Comparison of ENCODE assay signal across 8 mouse cellular contexts in the genomic region with DNA sequence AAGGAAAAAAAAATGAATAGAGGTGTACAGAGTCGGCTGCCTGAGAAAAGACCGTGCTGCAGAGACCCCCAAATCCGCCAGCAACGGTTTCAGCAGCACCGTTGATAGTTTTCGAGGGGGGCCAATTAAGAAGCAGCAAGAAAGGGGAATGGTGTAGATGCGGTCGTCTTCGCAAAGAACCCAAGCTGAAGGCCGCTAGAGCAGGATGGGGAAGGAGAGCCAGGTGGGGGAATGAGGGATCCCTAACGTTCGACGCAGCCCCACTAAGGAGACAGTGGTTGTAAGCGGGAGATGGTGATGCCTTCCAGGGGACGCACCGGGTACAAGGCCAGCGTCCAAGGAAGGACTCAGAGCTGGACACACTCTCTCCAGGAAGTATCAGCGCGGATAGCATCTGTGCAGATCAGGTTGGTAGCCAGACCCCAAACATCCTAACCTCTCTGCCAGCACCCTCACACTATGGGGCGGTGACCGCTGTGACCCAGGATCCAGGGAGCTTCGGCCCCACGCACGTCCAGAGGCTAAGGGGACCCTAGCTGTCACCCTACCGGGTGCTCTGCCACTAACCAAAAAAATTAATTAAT. TPM values are rescaled to one million over a fixed set of nuclear protein-coding genes. Genes with fewer than 3 reads are reported as not detected.
DNase-seq lines count a peak whose midpoint lies in the region; ATAC-seq and TF ChIP-seq lines count a peak whose summit lies in the region.

No protein-coding gene starts in this region.

- 3% methylated on average over 25 of the region's 25 CpGs for WGBS in forebrain, embryonic 16.5 days
- 3% methylated on average over 25 of the region's 25 CpGs for WGBS in midbrain, embryonic 11.5 days

- no peaks in the 10 kb centered on the region for H3K36me3 ChIP-seq in ES-Bruce4 (ENCODE audit: control insufficient read depth, insufficient read depth, low read length, poor library complexity, severe bottlenecking)
- H3K36me3 ChIP-seq in forebrain, embryonic 16.5 days (ENCODE audit: control insufficient read depth, insufficient read depth), result no peaks in the 10 kb centered on the region
- H3K36me3 ChIP-seq in midbrain, embryonic 11.5 days (ENCODE audit: control insufficient read depth, insufficient read depth, low read length), result no peaks in the 10 kb centered on the region

- peak overlapping the region; percentile 99 for H3K4me2 ChIP-seq in forebrain, embryonic 16.5 days (ENCODE audit: low read length)
- H3K4me2 ChIP-seq in midbrain, embryonic 11.5 days, result peak overlapping the region; percentile 79

- H3K9ac ChIP-seq in ES-Bruce4 (ENCODE audit: low read depth, poor library complexity, severe bottlenecking), result 0 out of 2 replicates have a peak overlapping the region, but pooled peaks have one; percentile 43
- H3K9ac ChIP-seq in forebrain, embryonic 16.5 days (replicated peaks; ENCODE audit: low read depth, low read length), result peak overlapping the region; percentile 60
- peak overlapping the region; percentile 66 for H3K9ac ChIP-seq in midbrain, embryonic 11.5 days (ENCODE audit: low read length)

- H3K4me3 ChIP-seq in gastrocnemius, adult 2 months, result peak overlapping the region; percentile 65
- H3K4me3 ChIP-seq in ES-Bruce4 (ENCODE audit: low read depth, low read length), result peak overlapping the region; percentile 61; the same call in 1 of the 2 replicates
- H3K4me3 ChIP-seq in forebrain, embryonic 16.5 days (replicated peaks; ENCODE audit: low read length), result peak overlapping the region; percentile 63
- peak overlapping the region; percentile 65 for H3K4me3 ChIP-seq in midbrain, embryonic 11.5 days (ENCODE audit: low read depth, low read length)

- intact Hi-C loops in gastrocnemius, adult 2 months (cut with DNase I), result loop anchor here (5.0 kb wide), 1 partner anchor 179 kb away; no protein-coding TSS in a partner anchor

- no peak for DNase-seq in gastrocnemius, adult 2 months
- no peak for DNase-seq in gastrocnemius, postnatal 4 days (ENCODE audit: low spot score in 2 of 2)
- DNase-seq in midbrain, embryonic 11.5 days (ENCODE audit: low spot score, missing footprints), result peak; percentile 94
- DNase-seq in layer of hippocampus, postnatal 36 days, result no peak
- no peak for DNase-seq in urinary bladder, postnatal 25 days (ENCODE audit: low spot score)
- no peak for DNase-seq in embryo, embryonic 10.5 days (ENCODE audit: low spot score)

- H3K27me3 ChIP-seq in ES-Bruce4 (ENCODE audit: control insufficient read depth, insufficient read depth, low read length, poor library complexity, severe bottlenecking), result peaks cover 9% of the 10 kb centered on the region
- H3K27me3 ChIP-seq in forebrain, embryonic 16.5 days (replicated peaks; ENCODE audit: control insufficient read depth, insufficient read depth, low read length), result peaks cover 14% of the 10 kb centered on the region
- H3K27me3 ChIP-seq in midbrain, embryonic 11.5 days (ENCODE audit: control insufficient read depth, insufficient read depth, low read length), result peaks cover 45% of the 10 kb centered on the region

- TF ChIP-seq CTCF in gastrocnemius, adult 2 months (IDR thresholded peaks at IDR 0.05), result no peak
- TF ChIP-seq CTCF in ES-Bruce4 (IDR thresholded peaks at IDR 0.05; ENCODE audit: low read depth, low read length), result no peak

- H3K27ac ChIP-seq in gastrocnemius, adult 2 months, result no peak overlapping the region
- no peak overlapping the region for H3K27ac ChIP-seq in ES-Bruce4 (ENCODE audit: insufficient read depth, low read length)
- peak overlapping the region; percentile 37; the same call in 1 of the 2 replicates for H3K27ac ChIP-seq in forebrain, embryonic 16.5 days (ENCODE audit: low read length)
- H3K27ac ChIP-seq in midbrain, embryonic 11.5 days (ENCODE audit: low read depth, low read length), result no peak overlapping the region; the same call in 1 of the 2 replicates

- TF ChIP-seq EP300 in ES-Bruce4 (IDR thresholded peaks at IDR 0.05; ENCODE audit: insufficient read depth, low read depth, low read length), result no peak

- peak; percentile 4; the same call in 1 of the 2 replicates for ATAC-seq in forebrain, embryonic 16.5 days
- no peak for ATAC-seq in midbrain, embryonic 11.5 days (ENCODE audit: low FRiP score)

- no peak for TF ChIP-seq POLR2A in ES-Bruce4 (IDR thresholded peaks at IDR 0.05; ENCODE audit: insufficient read depth, low read length)

- H3K9me3 ChIP-seq in ES-Bruce4 (replicated peaks; ENCODE audit: control insufficient read depth, insufficient read depth, low read length, poor library complexity, severe bottlenecking), result no peaks in the 10 kb centered on the region
- no peaks in the 10 kb centered on the region for H3K9me3 ChIP-seq in forebrain, embryonic 16.5 days (ENCODE audit: control insufficient read depth, low read length)
- H3K9me3 ChIP-seq in midbrain, embryonic 11.5 days (ENCODE audit: control insufficient read depth, low read length), result no peaks in the 10 kb centered on the region; the same call in 1 of the 2 replicates

- H3K4me1 ChIP-seq in ES-Bruce4 (ENCODE audit: control insufficient read depth, insufficient read depth, low read length), result no peaks in the 10 kb centered on the region
- peaks cover 24% of the 10 kb centered on the region for H3K4me1 ChIP-seq in forebrain, embryonic 16.5 days (replicated peaks; ENCODE audit: control insufficient read depth, insufficient read depth, low read length)
- H3K4me1 ChIP-seq in midbrain, embryonic 11.5 days (ENCODE audit: control insufficient read depth, insufficient read depth, low read length), result peaks cover 6% of the 10 kb centered on the region

RNA-seq across cellular contexts. Expression of a gene that starts 2.7 kb away (rescaled TPM):
- total RNA-seq in gastrocnemius, adult 2 months (2021), result not detected
- total RNA-seq in gastrocnemius, postnatal 4 days (2021), result not detected
- 0.24 and 1.6 TPM in 2 replicates for polyA plus RNA-seq in ES-Bruce4 (2011; ENCODE audit: insufficient read depth, insufficient read length, low read depth, missing spikeins)
- 14.4 and 23.1 TPM in 2 replicates for polyA plus RNA-seq in forebrain, embryonic 16.5 days (2015; fragmentation: Nextera tagmentation; extraction: Ambion mirVana)
- polyA plus RNA-seq in midbrain, embryonic 11.5 days (2014; fragmentation: Nextera tagmentation; extraction: Ambion mirVana), result 41.1 and 43.1 TPM in 2 replicates
- total RNA-seq in layer of hippocampus, postnatal 36 days (2021), result 10 to 100 TPM; 10.4 to 11.7 TPM

RNA-seq across cellular contexts. Expression of a gene that starts 52.6 kb away (rescaled TPM):
- not detected for total RNA-seq in gastrocnemius, adult 2 months (2021)
- total RNA-seq in gastrocnemius, postnatal 4 days (2021), result not detected
- not detected in 2 replicates for polyA plus RNA-seq in ES-Bruce4 (2011; ENCODE audit: insufficient read depth, insufficient read length, low read depth, missing spikeins)
- 0.11 TPM in 1 of 2 replicates, not detected in the other for polyA plus RNA-seq in forebrain, embryonic 16.5 days (2015; fragmentation: Nextera tagmentation; extraction: Ambion mirVana)
- polyA plus RNA-seq in midbrain, embryonic 11.5 days (2014; fragmentation: Nextera tagmentation; extraction: Ambion mirVana), result 0.12 and 0.50 TPM in 2 replicates
- total RNA-seq in layer of hippocampus, postnatal 36 days (2021), result not detected

Comparison
In these comparisons a context has a peak if more than half of its experiments do, and no peak if none do; other contexts are left out.
1. RNA of a gene that starts 2.7 kb away (total RNA-seq): 10.4 to 11.7 TPM in layer of hippocampus, postnatal 36 days; not detected in gastrocnemius, postnatal 4 days and not detected in gastrocnemius, adult 2 months; every median in the first group is over 4 times any median in the second.
2. Peak in every context shown above with its lines, with median percentiles within 50 percentile points of each other: H3K4me3 ChIP-seq and H3K9ac ChIP-seq.